Mouse (Mus musculus) forebrain, embryonic 10.5 days (tissue): ENCODE data around the gene Zkscan17. TPM values are rescaled to one million over a fixed set of nuclear protein-coding genes. Genes with fewer than 3 reads are reported as not detected.
"Not testable (repeated sequence)": the region's sequence is repeated elsewhere in the genome, so short reads cannot be mapped to it uniquely, and the experiment has no call there.

ENCODE experiments used
- DNase-seq: peaks from one replicate; pipeline ENCODE4 v3.0.0-alpha.2; 2017; ENCODE audit warnings: low spot score; ENCODE audit errors: extremely low spot score
- H3K27ac ChIP-seq: fragments of 300-500 bp; sonication (generic); 2 replicates; pipeline ENCODE4 v1.5.1; 2016; ENCODE audit warnings: mild to moderate bottlenecking
- H3K27me3 ChIP-seq: fragments of 300-500 bp; sonication (generic); 2 replicates; pipeline ENCODE4 v1.6.1; 2016; ENCODE audit warnings: mild to moderate bottlenecking; ENCODE audit not compliant: poor library complexity, severe bottlenecking
- H3K36me3 ChIP-seq: fragments of 300-500 bp; sonication (generic); replicated peaks from 2 replicates; pipeline ENCODE4 v1.6.1; 2016; ENCODE audit warnings: mild to moderate bottlenecking, moderate library complexity
- H3K4me1 ChIP-seq: fragments of 300-500 bp; sonication (generic); 2 replicates; pipeline ENCODE4 v1.6.1; 2016
- H3K4me3 ChIP-seq: fragments of 300-500 bp; sonication (generic); 2 replicates; pipeline ENCODE4 v1.5.1; 2016; ENCODE audit warnings: mild to moderate bottlenecking, moderate library complexity
- H3K9me3 ChIP-seq: fragments of 300-500 bp; sonication (generic); 2 replicates; pipeline ENCODE4 v1.6.1; 2016; ENCODE audit warnings: mild to moderate bottlenecking, moderate library complexity
- WGBS: fragments of 180-500 bp; shearing (Covaris S2); methylation state at CpG from one replicate; pipeline ENCODE4 v1.1.7; 2016; 5-methylcytosine and 5-hydroxymethylcytosine counted together
- polyA plus RNA-seq: library from polyadenylated mRNA; unstranded; fragments of >200 nt; fragmentation: Nextera tagmentation; extraction: Ambion mirVana; gene quantifications from 2 replicates; pipeline ENCODE4 v1.2.1, GENCODE M21; 2016

Zkscan17 gene
- 43.1 and 44.2 TPM in 2 replicates for polyA plus RNA-seq

GRCm38 (mm10) chr11:59526472-59527080, at the start of gene Zkscan17:
Zkscan17 (minus strand) TSS chr11:59526751.
- no peaks in the 10 kb centered on the region for H3K36me3 ChIP-seq
- no peaks in the 10 kb centered on the region for H3K27me3 ChIP-seq
- no peak within 1 kb of the TSS for H3K4me3 ChIP-seq
- WGBS: 46% methylated on average over 8 of the region's 8 CpGs
- H3K4me1 ChIP-seq: peaks cover 9% of the 10 kb centered on the region
- no peak within 1 kb of the TSS for H3K27ac ChIP-seq
- DNase-seq: no peak
- no peaks in the 10 kb centered on the region for H3K9me3 ChIP-seq

- not testable (repeated sequence) for H3K27me3 ChIP-seq, H3K27ac ChIP-seq, H3K4me1 ChIP-seq, H3K9me3 ChIP-seq, DNase-seq, H3K4me3 ChIP-seq, H3K36me3 ChIP-seq
Measured at GRCm38 (mm10) chr11:59576135-59576534, 49.6 kb upstream of the Zkscan17 start, which contains the start of gene Olfr222. Olfr222 (minus strand) TSS chr11:59576235.

GRCm38 (mm10) chr11:59575726-59576125, 49.2 kb upstream of the Zkscan17 start:
- no peak for DNase-seq
- Histone ChIP-seq H3K27me3 (peaks cover 6% of the 10 kb centered on the region; the same call in 1 of the 2 replicates), H3K4me1 (no peaks in the 10 kb centered on the region), H3K36me3 (no peaks in the 10 kb centered on the region), H3K27ac (no peak overlapping the region), H3K4me3 (no peak overlapping the region), H3K9me3 (no peaks in the 10 kb centered on the region)
- 66% methylated on average over 9 of the region's 9 CpGs for WGBS

GRCm38 (mm10) chr11:59569306-59569705, 42.8 kb upstream of the Zkscan17 start:
- WGBS: 66% methylated on average over 3 of the region's 3 CpGs
- H3K36me3 ChIP-seq: no peaks in the 10 kb centered on the region

GRCm38 (mm10) chr11:59562837-59563236, 36.3 kb upstream of the Zkscan17 start:
- Histone ChIP-seq H3K9me3 (no peaks in the 10 kb centered on the region), H3K36me3 (no peaks in the 10 kb centered on the region), H3K27me3 (no peaks in the 10 kb centered on the region), H3K4me3 (no peak overlapping the region), H3K4me1 (no peaks in the 10 kb centered on the region), H3K27ac (no peak overlapping the region)
- DNase-seq: no peak
- 82% methylated on average over 9 of the region's 9 CpGs for WGBS

More at GRCm38 (mm10) chr11:59569306-59569705, 42.8 kb upstream of the Zkscan17 start:
- no peak overlapping the region for H3K27ac ChIP-seq
- H3K4me1 ChIP-seq: no peaks in the 10 kb centered on the region
- no peak for DNase-seq
- H3K9me3 ChIP-seq: no peaks in the 10 kb centered on the region
- H3K27me3 ChIP-seq: peaks cover 6% of the 10 kb centered on the region; the same call in 1 of the 2 replicates
- H3K4me3 ChIP-seq: no peak overlapping the region

GRCm38 (mm10) chr11:59562336-59562735, 35.8 kb upstream of the Zkscan17 start:
- Histone ChIP-seq H3K27ac (no peak overlapping the region), H3K36me3 (no peaks in the 10 kb centered on the region), H3K4me1 (no peaks in the 10 kb centered on the region), H3K4me3 (no peak overlapping the region), H3K27me3 (no peaks in the 10 kb centered on the region), H3K9me3 (no peaks in the 10 kb centered on the region)
- no peak for DNase-seq
- WGBS: 91% methylated on average over 4 of the region's 4 CpGs

GRCm38 (mm10) chr11:59560906-59561305, 34.4 kb upstream of the Zkscan17 start:
- no peaks in the 10 kb centered on the region for H3K9me3 ChIP-seq
- no peaks in the 10 kb centered on the region for H3K27me3 ChIP-seq
- H3K27ac ChIP-seq: no peak overlapping the region
- WGBS: 72% methylated on average over 3 of the region's 3 CpGs
- DNase-seq: no peak
- no peak overlapping the region for H3K4me3 ChIP-seq
- H3K36me3 ChIP-seq: no peaks in the 10 kb centered on the region
- H3K4me1 ChIP-seq: no peaks in the 10 kb centered on the region

GRCm38 (mm10) chr11:59554535-59554934, 28.0 kb upstream of the Zkscan17 start:
- no peak overlapping the region for H3K27ac ChIP-seq
- H3K36me3 ChIP-seq: no peaks in the 10 kb centered on the region
- no peaks in the 10 kb centered on the region for H3K9me3 ChIP-seq
- H3K27me3 ChIP-seq: no peaks in the 10 kb centered on the region
- no peak overlapping the region for H3K4me3 ChIP-seq
- DNase-seq: no peak
- 81% methylated on average over 8 of the region's 8 CpGs for WGBS
- H3K4me1 ChIP-seq: no peaks in the 10 kb centered on the region

- no peak overlapping the region for H3K4me3 ChIP-seq
- H3K9me3 ChIP-seq: no peaks in the 10 kb centered on the region
- DNase-seq: no peak
- WGBS: 94% methylated on average over 11 of the region's 11 CpGs
- no peaks in the 10 kb centered on the region for H3K4me1 ChIP-seq
- no peaks in the 10 kb centered on the region for H3K36me3 ChIP-seq
- H3K27me3 ChIP-seq: no peaks in the 10 kb centered on the region
- no peak overlapping the region for H3K27ac ChIP-seq
Measured at GRCm38 (mm10) chr11:59554127-59554526, 27.6 kb upstream of the Zkscan17 start.

- no peak overlapping the region for H3K27ac ChIP-seq
- H3K36me3 ChIP-seq: no peaks in the 10 kb centered on the region
- peaks cover 4% of the 10 kb centered on the region for H3K4me1 ChIP-seq
- DNase-seq: no peak
- H3K9me3 ChIP-seq: no peaks in the 10 kb centered on the region
- no peak overlapping the region for H3K4me3 ChIP-seq
- 88% methylated on average over 9 of the region's 9 CpGs for WGBS
- no peaks in the 10 kb centered on the region for H3K27me3 ChIP-seq
Measured at GRCm38 (mm10) chr11:59544005-59544404, 17.5 kb upstream of the Zkscan17 start.

- no peak overlapping the region for H3K27ac ChIP-seq
- no peak for DNase-seq
- H3K4me3 ChIP-seq: no peak overlapping the region
- H3K9me3 ChIP-seq: no peaks in the 10 kb centered on the region
- H3K36me3 ChIP-seq: no peaks in the 10 kb centered on the region
- WGBS: 86% methylated on average over 3 of the region's 3 CpGs
- peaks cover 7% of the 10 kb centered on the region for H3K4me1 ChIP-seq
- no peaks in the 10 kb centered on the region for H3K27me3 ChIP-seq
Measured at GRCm38 (mm10) chr11:59543376-59543775, 16.8 kb upstream of the Zkscan17 start.

- no peaks in the 10 kb centered on the region for H3K27me3 ChIP-seq
- WGBS: 85% methylated on average over 6 of the region's 6 CpGs
- peaks cover 9% of the 10 kb centered on the region for H3K4me1 ChIP-seq
- H3K9me3 ChIP-seq: no peaks in the 10 kb centered on the region
- H3K4me3 ChIP-seq: no peak overlapping the region
- DNase-seq: no peak
- no peak overlapping the region for H3K27ac ChIP-seq
- H3K36me3 ChIP-seq: no peaks in the 10 kb centered on the region
Measured at GRCm38 (mm10) chr11:59542442-59542841, 15.9 kb upstream of the Zkscan17 start.

GRCm38 (mm10) chr11:59541324-59541723, 14.8 kb upstream of the Zkscan17 start, which contains the start of gene Nlrp3:
Nlrp3 (plus strand) TSS chr11:59541568.
- DNase-seq: no peak
- H3K4me1 ChIP-seq: peaks cover 9% of the 10 kb centered on the region
- H3K27me3 ChIP-seq: no peaks in the 10 kb centered on the region
- H3K36me3 ChIP-seq: no peaks in the 10 kb centered on the region
- H3K27ac ChIP-seq: no peak within 1 kb of the TSS
- H3K4me3 ChIP-seq: no peak within 1 kb of the TSS
- 0 out of 2 replicates have a peak, but pooled peaks cover 2% of the 10 kb centered on the region for H3K9me3 ChIP-seq
- 44% methylated on average over 3 of the region's 3 CpGs for WGBS
